Mouse (Mus musculus): ENCODE results near the gene Blnk.

Blnk gene

GRCm38 (mm10) chr19:40994057-40994585, at the start of gene Blnk:
Gene Blnk, minus strand, starts transcription at chr19:40994535.
- DNase-seq (ENCODE audit: low read depth) = no peak

- DNase-seq (ENCODE audit: low read depth) = peak; percentile 16
Measured at GRCm38 (mm10) chr19:41039110-41039509, 44.8 kb upstream of the Blnk start.

- no peak for DNase-seq (ENCODE audit: low read depth)
Measured at GRCm38 (mm10) chr19:41035809-41036551, 41.6 kb upstream of the Blnk start.

GRCm38 (mm10) chr19:41031869-41032268, 37.5 kb upstream of the Blnk start:
- DNase-seq (ENCODE audit: low read depth) = no peak

- peak; percentile 79 for DNase-seq (ENCODE audit: low read depth)
Measured at GRCm38 (mm10) chr19:41031009-41031408, 36.7 kb upstream of the Blnk start.

- no peak for DNase-seq (ENCODE audit: low read depth)
Measured at GRCm38 (mm10) chr19:41030161-41030560, 35.8 kb upstream of the Blnk start.

- DNase-seq (ENCODE audit: low read depth) = no peak
Measured at GRCm38 (mm10) chr19:41029219-41029618, 34.9 kb upstream of the Blnk start, which contains the start of gene Dntt. Gene Dntt, plus strand, starts transcription at chr19:41029275.

- peak; percentile 26 for DNase-seq (ENCODE audit: low read depth)
Measured at GRCm38 (mm10) chr19:41027601-41028000, 33.3 kb upstream of the Blnk start.

GRCm38 (mm10) chr19:41027024-41027423, 32.7 kb upstream of the Blnk start:
- no peak for DNase-seq (ENCODE audit: low read depth)

GRCm38 (mm10) chr19:41026551-41026950, 32.2 kb upstream of the Blnk start:
- DNase-seq (ENCODE audit: low read depth) = no peak

- DNase-seq (ENCODE audit: low read depth) = no peak
Measured at GRCm38 (mm10) chr19:41022244-41022643, 27.9 kb upstream of the Blnk start.

GRCm38 (mm10) chr19:41020537-41020936, 26.2 kb upstream of the Blnk start:
- no peak for DNase-seq (ENCODE audit: low read depth)

- DNase-seq (ENCODE audit: low read depth) = no peak
Measured at GRCm38 (mm10) chr19:41019164-41019675, 24.9 kb upstream of the Blnk start.

- peak; percentile 88 for DNase-seq (ENCODE audit: low read depth)
Measured at GRCm38 (mm10) chr19:41015951-41016716, 21.8 kb upstream of the Blnk start.

- DNase-seq (ENCODE audit: low read depth) = no peak
Measured at GRCm38 (mm10) chr19:41014003-41014402, 19.7 kb upstream of the Blnk start.

GRCm38 (mm10) chr19:41013591-41013990, 19.3 kb upstream of the Blnk start:
- DNase-seq (ENCODE audit: low read depth) = no peak

- no peak for DNase-seq (ENCODE audit: low read depth)
Measured at GRCm38 (mm10) chr19:41011676-41012075, 17.3 kb upstream of the Blnk start.

- DNase-seq (ENCODE audit: low read depth) = no peak
Measured at GRCm38 (mm10) chr19:41008674-41009395, 14.5 kb upstream of the Blnk start.

GRCm38 (mm10) chr19:41007733-41008132, 13.4 kb upstream of the Blnk start:
- no peak for DNase-seq (ENCODE audit: low read depth)

- DNase-seq (ENCODE audit: low read depth) = no peak
Measured at GRCm38 (mm10) chr19:41007326-41007725, 13.0 kb upstream of the Blnk start.

GRCm38 (mm10) chr19:41006621-41007020, 12.3 kb upstream of the Blnk start:
- DNase-seq (ENCODE audit: low read depth) = no peak

GRCm38 (mm10) chr19:41003694-41004315, 9.5 kb upstream of the Blnk start:
- no peak for DNase-seq (ENCODE audit: low read depth)

All from induced T-regulatory cell, adult 2 months (primary cell).